Mouse (Mus musculus) hindbrain, embryonic 11.5 days (tissue): ENCODE measurements around the gene Nfix. TPM values are rescaled to one million over a fixed set of nuclear protein-coding genes. Genes with fewer than 3 reads are reported as not detected.
A peak's percentile ranks its signal among the peaks of the same experiment; 100 is the strongest.

Source experiments
- ATAC-seq: fragments of 200-750 bp; cut with Nextera tagmentation; 2 replicates; pipeline ENCODE4 v1.8.0; 2017; ENCODE audit warnings: mild to moderate bottlenecking, moderate TSS enrichment, moderate library complexity; ENCODE audit not compliant: low FRiP score
- DNase-seq: peaks from one replicate; pipeline ENCODE4 v3.0.0-alpha.2; 2015; ENCODE audit warnings: low spot score
- H3K27ac ChIP-seq: fragments of 300-500 bp; sonication (generic); 2 replicates; pipeline ENCODE4 v1.5.1; 2014; ENCODE audit warnings: mild to moderate bottlenecking, low read depth, low read length
- H3K27me3 ChIP-seq: fragments of 300-500 bp; sonication (generic); 2 replicates; pipeline ENCODE4 v1.6.1; 2014; ENCODE audit warnings: mild to moderate bottlenecking, low read length, moderate library complexity, mixed read lengths; ENCODE audit not compliant: control insufficient read depth, insufficient read depth
- H3K36me3 ChIP-seq: fragments of 300-500 bp; sonication (generic); 2 replicates; pipeline ENCODE4 v1.6.1; 2014; ENCODE audit warnings: mild to moderate bottlenecking, low read length, moderate library complexity, mixed read lengths; ENCODE audit not compliant: control insufficient read depth, insufficient read depth
- H3K4me1 ChIP-seq: fragments of 300-500 bp; sonication (generic); replicated peaks from 2 replicates; pipeline ENCODE4 v1.6.1; 2014; ENCODE audit warnings: low read length, mixed read lengths; ENCODE audit not compliant: control insufficient read depth, insufficient read depth
- H3K4me2 ChIP-seq: fragments of 300-500 bp; sonication (generic); replicated peaks from 2 replicates; pipeline ENCODE4 v1.6.1; 2014; ENCODE audit warnings: mild to moderate bottlenecking, low read depth, low read length
- H3K4me3 ChIP-seq: fragments of 300-500 bp; sonication (generic); 2 replicates; pipeline ENCODE4 v1.5.1; 2014; ENCODE audit warnings: low read depth, low read length
- H3K9ac ChIP-seq: fragments of 300-500 bp; sonication (generic); 2 replicates; pipeline ENCODE4 v1.6.1; 2014; ENCODE audit warnings: low read depth, low read length
- H3K9me3 ChIP-seq: fragments of 300-500 bp; sonication (generic); 2 replicates; pipeline ENCODE4 v1.6.1; 2016; ENCODE audit warnings: low read length; ENCODE audit not compliant: control insufficient read depth
- WGBS: fragments of 180-500 bp; shearing (Covaris S2); extraction: QIAGEN DNeasy Blood & Tissue Kit; methylation state at CpG from one replicate; pipeline ENCODE4 v1.1.7; 2014; 5-methylcytosine and 5-hydroxymethylcytosine counted together
- polyA plus RNA-seq: library from polyadenylated mRNA; unstranded; fragments of >200 nt; fragmentation: Nextera tagmentation; extraction: Ambion mirVana; gene quantifications from 2 replicates; pipeline ENCODE4 v1.2.1, GENCODE M21; 2014

The Nfix gene
- polyA plus RNA-seq, 1 experiment from 2014 or later, result 3.0 TPM

DNA sequence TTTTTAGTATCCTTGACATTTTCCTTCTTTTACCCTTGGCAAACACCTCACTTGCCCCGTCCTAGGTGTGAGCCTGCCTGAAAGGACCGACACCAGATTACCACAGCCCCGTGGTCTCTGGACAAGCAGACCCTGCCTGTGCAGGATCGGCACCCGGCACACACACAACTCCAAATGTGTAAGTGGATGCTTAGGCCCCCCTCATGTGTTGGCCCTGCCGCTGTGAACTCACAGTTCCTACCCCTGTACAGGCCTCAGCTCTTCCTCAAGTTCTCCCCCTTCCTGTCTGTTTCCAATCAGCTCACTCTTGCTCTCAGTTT lies 77.7 kb downstream of the Nfix start:
- H3K27ac ChIP-seq, result peak overlapping the region; percentile 75; the same call in 1 of the 2 replicates
- H3K9ac ChIP-seq, result peak overlapping the region; percentile 40; the same call in 1 of the 2 replicates
- H3K4me2 ChIP-seq, result no peak overlapping the region
- H3K9me3 ChIP-seq, result no peaks in the 10 kb centered on the region
- H3K4me3 ChIP-seq, result no peak overlapping the region
- H3K4me1 ChIP-seq, result peaks cover 16% of the 10 kb centered on the region
- 54% methylated on average over 6 of the region's 6 CpGs for WGBS
- H3K27me3 ChIP-seq, result peaks cover 48% of the 10 kb centered on the region
- DNase-seq, result no peak
- ATAC-seq, result no peak
- no peaks in the 10 kb centered on the region for H3K36me3 ChIP-seq

- WGBS, result 80% methylated on average over 5 of the region's 5 CpGs
- ATAC-seq, result no peak
- no peak for DNase-seq
- peaks cover 21% of the 10 kb centered on the region for H3K4me1 ChIP-seq
- H3K4me3 ChIP-seq, result no peak overlapping the region
- no peak overlapping the region for H3K27ac ChIP-seq
- H3K4me2 ChIP-seq, result no peak overlapping the region
- H3K9ac ChIP-seq, result no peak overlapping the region
- no peaks in the 10 kb centered on the region for H3K36me3 ChIP-seq
- H3K9me3 ChIP-seq, result no peaks in the 10 kb centered on the region
- H3K27me3 ChIP-seq, result peaks cover 66% of the 10 kb centered on the region
Measured at GRCm38 (mm10) chr8:84718959-84719690, 81.0 kb downstream of the Nfix start.

DNA sequence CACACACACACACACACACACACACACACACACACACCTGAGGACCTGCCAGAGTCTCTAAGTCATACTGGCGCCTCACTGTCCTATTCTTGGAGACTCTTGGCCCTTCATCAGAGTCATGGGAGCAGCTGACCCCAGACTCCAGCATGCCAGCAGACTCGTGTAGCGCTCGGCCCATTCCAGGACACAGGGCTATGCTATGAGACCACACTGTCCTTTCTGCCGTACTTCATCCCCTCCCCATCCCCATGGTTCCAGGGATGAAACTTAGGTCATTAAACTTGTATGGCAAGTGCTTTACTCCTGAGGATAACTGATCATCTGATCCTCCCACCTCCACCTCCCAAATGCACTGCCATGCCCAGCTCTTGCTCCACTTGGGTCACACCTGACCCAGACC lies 81.7 kb downstream of the Nfix start:
- Histone ChIP-seq H3K27ac (no peak overlapping the region), H3K36me3 (no peaks in the 10 kb centered on the region), H3K27me3 (peaks cover 68% of the 10 kb centered on the region), H3K4me1 (peaks cover 18% of the 10 kb centered on the region), H3K4me3 (no peak overlapping the region), H3K9me3 (no peaks in the 10 kb centered on the region), H3K4me2 (no peak overlapping the region), H3K9ac (no peak overlapping the region)
- ATAC-seq, result no peak
- no peak for DNase-seq
- WGBS, result 90% methylated on average over 5 of the region's 5 CpGs

DNA sequence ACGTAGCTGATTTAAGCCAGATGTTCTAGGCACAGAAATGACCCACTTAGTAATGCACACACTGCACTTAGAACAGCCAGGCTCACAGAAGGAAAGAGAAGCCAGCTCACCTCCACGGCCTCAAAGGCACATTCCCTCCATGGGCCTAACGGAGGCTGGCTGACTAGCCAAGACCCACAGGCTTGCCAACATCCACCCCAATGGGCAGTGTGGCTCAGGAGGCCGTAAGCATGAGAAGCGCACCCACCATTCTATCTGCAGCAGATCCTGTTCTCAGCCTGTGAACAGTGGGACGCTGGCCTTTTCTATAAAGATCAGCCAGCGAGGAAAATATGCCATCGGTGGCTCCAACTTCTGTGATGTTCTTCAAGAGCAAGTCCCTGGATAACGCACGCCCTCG lies 83.4 kb downstream of the Nfix start:
- Histone ChIP-seq H3K4me1 (peaks cover 15% of the 10 kb centered on the region), H3K27ac (no peak overlapping the region; the same call in 1 of the 2 replicates), H3K27me3 (peaks cover 63% of the 10 kb centered on the region), H3K4me2 (no peak overlapping the region), H3K9ac (no peak overlapping the region), H3K4me3 (no peak overlapping the region), H3K9me3 (no peaks in the 10 kb centered on the region), H3K36me3 (no peaks in the 10 kb centered on the region)
- peak; percentile 10 for DNase-seq
- no peak for ATAC-seq
- 82% methylated on average over 11 of the region's 11 CpGs for WGBS

- Histone ChIP-seq H3K4me1 (peaks cover 22% of the 10 kb centered on the region), H3K27me3 (peaks cover 65% of the 10 kb centered on the region), H3K36me3 (no peaks in the 10 kb centered on the region), H3K9me3 (no peaks in the 10 kb centered on the region), H3K4me2 (peak overlapping the region; percentile 33; the same call in 1 of the 2 replicates), H3K27ac (no peak overlapping the region), H3K9ac (peak overlapping the region; percentile 31; the same call in 1 of the 2 replicates), H3K4me3 (peak overlapping the region; percentile 13; the same call in 1 of the 2 replicates)
- DNase-seq, result peak; percentile 49
- WGBS, result 4% methylated on average over 27 of the region's 27 CpGs
- no peak for ATAC-seq
Measured at GRCm38 (mm10) chr8:84715893-84716468, 84.2 kb downstream of the Nfix start.

- Histone ChIP-seq H3K4me1 (peaks cover 22% of the 10 kb centered on the region), H3K9me3 (no peaks in the 10 kb centered on the region), H3K27me3 (peaks cover 65% of the 10 kb centered on the region), H3K9ac (0 out of 2 replicates have a peak overlapping the region, but pooled peaks have one; percentile 27), H3K27ac (peak overlapping the region; percentile 71; the same call in 1 of the 2 replicates), H3K4me3 (no peak overlapping the region), H3K4me2 (no peak overlapping the region), H3K36me3 (no peaks in the 10 kb centered on the region)
- 72% methylated on average over 4 of the region's 4 CpGs for WGBS
- no peak for DNase-seq
- no peak for ATAC-seq
Measured at GRCm38 (mm10) chr8:84714161-84714560, 86.0 kb downstream of the Nfix start.

- Histone ChIP-seq H3K4me1 (peaks cover 28% of the 10 kb centered on the region), H3K36me3 (no peaks in the 10 kb centered on the region), H3K27me3 (peaks cover 64% of the 10 kb centered on the region), H3K9me3 (no peaks in the 10 kb centered on the region), H3K27ac (peak overlapping the region; percentile 71), H3K9ac (0 out of 2 replicates have a peak overlapping the region, but pooled peaks have one; percentile 27), H3K4me3 (no peak overlapping the region), H3K4me2 (peak overlapping the region; percentile 5; the same call in 1 of the 2 replicates)
- WGBS, result 52% methylated on average over 4 of the region's 4 CpGs
- DNase-seq, result no peak
- ATAC-seq, result no peak
Measured at GRCm38 (mm10) chr8:84713381-84713780, 86.8 kb downstream of the Nfix start.

GRCm38 (mm10) chr8:84712759-84713120 lies 87.4 kb downstream of the Nfix start:
- ATAC-seq (peak; percentile 34), DNase-seq (no peak)
- no peak overlapping the region for H3K4me2 ChIP-seq
- H3K9ac ChIP-seq, result no peak overlapping the region
- peak overlapping the region; percentile 71 for H3K27ac ChIP-seq
- no peaks in the 10 kb centered on the region for H3K36me3 ChIP-seq
- no peaks in the 10 kb centered on the region for H3K9me3 ChIP-seq
- H3K4me3 ChIP-seq, result no peak overlapping the region
- H3K4me1 ChIP-seq, result peaks cover 33% of the 10 kb centered on the region
- WGBS, result 31% methylated on average over 3 of the region's 3 CpGs
- peaks cover 69% of the 10 kb centered on the region for H3K27me3 ChIP-seq
